Mouse (Mus musculus): ENCODE data around the gene Iqgap2.

DNA sequence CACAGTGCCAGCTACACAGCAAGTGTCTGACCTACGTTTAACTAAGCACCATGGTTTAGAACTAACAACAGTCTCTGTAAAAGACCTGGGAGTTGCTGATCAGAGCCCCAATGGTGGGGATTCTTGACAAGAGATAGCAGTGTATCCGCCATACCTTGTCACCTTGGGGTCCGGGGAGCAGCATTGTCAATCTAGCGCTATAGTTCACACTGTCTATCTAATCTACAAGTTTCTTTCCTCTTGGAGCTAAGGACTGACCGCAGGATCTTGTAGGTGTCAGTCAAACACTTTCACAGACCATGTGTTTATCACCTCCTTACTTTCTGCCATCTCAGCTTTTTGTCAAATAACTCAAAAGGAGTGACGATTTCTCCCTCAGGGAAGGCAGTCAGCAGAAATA is 87.6 kb downstream of the Iqgap2 start:
- TF ChIP-seq CTCF (IDR thresholded peaks at IDR 0.05; ENCODE audit: low read depth) (no peak), EP300 (optimal IDR thresholded peaks at IDR 0.05) (no peak)
